Mouse (Mus musculus) liver, embryonic 14.5 days (tissue): ENCODE measurements around the gene Lmf1. TPM values are rescaled to one million over a fixed set of nuclear protein-coding genes. Genes with fewer than 3 reads are reported as not detected.

Source experiments
- ATAC-seq: fragments of 200-750 bp; cut with Nextera tagmentation; 2 replicates; pipeline ENCODE4 v1.8.0; 2017; ENCODE audit warnings: moderate number of reproducible peaks, mild to moderate bottlenecking, moderate library complexity; ENCODE audit not compliant: insufficient read depth
- DNase-seq, 3 experiments: peaks; one replicate each; pipeline ENCODE4 v3.0.0-alpha.2; 2012 to 2013; ENCODE audit warnings: low read depth in 3 of 3, low spot score in 3 of 3
- H3K27ac ChIP-seq: fragments of 300-500 bp; sonication (generic); 2 replicates; pipeline ENCODE4 v1.5.1; 2014; ENCODE audit warnings: moderate library complexity, mild to moderate bottlenecking, control low read depth, inconsistent platforms
- H3K27me3 ChIP-seq: fragments of 300-500 bp; sonication (generic); 2 replicates; pipeline ENCODE4 v1.6.1; 2014; ENCODE audit warnings: mild to moderate bottlenecking, low read length, moderate library complexity; ENCODE audit not compliant: control insufficient read depth, insufficient read depth
- H3K36me3 ChIP-seq: fragments of 300-500 bp; sonication (generic); replicated peaks from 2 replicates; pipeline ENCODE4 v1.6.1; 2014; ENCODE audit warnings: low read depth; ENCODE audit not compliant: control insufficient read depth, insufficient read depth
- H3K4me1 ChIP-seq, 2 experiments: fragments of 200-500 bp in 1 of 2; fragments of 300-500 bp in 1 of 2; sonication (generic) in 1 of 2; replicated peaks; 2 replicates each; pipeline ENCODE4 v1.6.1; 2012 to 2014; ENCODE audit warnings: antibody characterized with exemption in 1 of 2, inconsistent platforms in 1 of 2, low read length in 1 of 2; ENCODE audit not compliant: control insufficient read depth in 2 of 2, insufficient read depth in 2 of 2
- H3K4me2 ChIP-seq: fragments of 300-500 bp; sonication (generic); 2 replicates; pipeline ENCODE4 v1.6.1; 2014; ENCODE audit warnings: low read depth, mild to moderate bottlenecking, control low read depth, moderate library complexity
- H3K4me3 ChIP-seq, 2 experiments: fragments of 200-500 bp in 1 of 2; fragments of 300-500 bp in 1 of 2; sonication (generic) in 1 of 2; 2 replicates each; pipeline ENCODE4 v1.5.1; 2012 to 2014; ENCODE audit warnings: low read depth in 2 of 2, low read length in 2 of 2, mild to moderate bottlenecking in 2 of 2, control low read depth in 1 of 2, inconsistent platforms in 1 of 2, moderate library complexity in 1 of 2; ENCODE audit not compliant: insufficient read depth in 1 of 2
- H3K9ac ChIP-seq: fragments of 300-500 bp; sonication (generic); replicated peaks from 2 replicates; pipeline ENCODE4 v1.6.1; 2014; ENCODE audit warnings: mild to moderate bottlenecking, control low read depth, moderate library complexity
- H3K9me3 ChIP-seq: fragments of 300-500 bp; sonication (generic); 2 replicates; pipeline ENCODE4 v1.6.1; 2016; ENCODE audit warnings: low read length, mixed read lengths; ENCODE audit not compliant: control insufficient read depth
- CTCF ChIP-seq: IDR thresholded peaks from 2 replicates; pipeline ENCODE4 v1.5.1; 2016; ENCODE audit warnings: antibody characterized with exemption, low read depth, control low read depth
- EP300 ChIP-seq: IDR thresholded peaks from 2 replicates; pipeline ENCODE4 v1.6.1; 2016; ENCODE audit warnings: antibody characterized with exemption, low read depth
- WGBS: fragments of 180-500 bp; shearing (Covaris S2); extraction: QIAGEN DNeasy Blood & Tissue Kit; methylation state at CpG from one replicate; pipeline ENCODE4 v1.1.7; 2014; ENCODE audit not compliant: insufficient replicate concordance; 5-methylcytosine and 5-hydroxymethylcytosine counted together
- polyA plus RNA-seq, 2 experiments: library from polyadenylated mRNA; depleted of rRNA in 1 of 2; stranded (reverse) in 1 of 2; unstranded in 1 of 2; fragments of >200 nt; fragmentation: Nextera tagmentation in 1 of 2; extraction: Ambion mirVana in 1 of 2; gene quantifications; 2 replicates each; pipeline versions ENCODE4 v1.2.1 to v1.2.3; 2012 to 2014

Gene Lmf1
- polyA plus RNA-seq, 2 experiments, result 3.4 to 9.3 TPM

DNA sequence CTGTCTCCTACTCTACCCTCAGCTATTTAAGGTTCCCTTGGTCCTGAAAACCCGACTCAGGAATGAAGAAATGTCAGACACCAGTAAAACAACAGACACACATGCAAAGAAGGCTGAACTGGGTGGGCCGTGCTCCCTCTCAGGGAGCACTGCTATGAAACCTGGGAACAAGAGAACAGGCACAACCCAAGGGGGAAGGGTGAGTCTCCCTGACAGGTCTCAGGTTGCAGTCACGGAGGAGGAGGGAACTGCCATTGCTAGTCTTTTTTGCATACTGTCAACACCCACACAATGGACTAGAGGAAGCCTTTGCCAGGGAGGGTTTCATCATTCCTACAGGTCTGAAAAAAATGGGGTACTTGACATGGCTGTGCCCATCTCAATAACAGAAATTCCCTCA, 31.9 kb upstream of the Lmf1 start:
- no peaks in the 10 kb centered on the region for H3K36me3 ChIP-seq
- H3K9ac ChIP-seq, result no peak overlapping the region
- H3K9me3 ChIP-seq, result no peaks in the 10 kb centered on the region
- TF ChIP-seq CTCF (no peak), EP300 (no peak)
- ATAC-seq (no peak), DNase-seq (no peak)
- H3K4me3 ChIP-seq, result no peak overlapping the region
- no peaks in the 10 kb centered on the region for H3K27me3 ChIP-seq
- H3K4me1 ChIP-seq, result no peaks in the 10 kb centered on the region
- no peak overlapping the region for H3K4me2 ChIP-seq
- no peak overlapping the region for H3K27ac ChIP-seq
- 37% methylated on average over 3 of the region's 3 CpGs for WGBS

DNA sequence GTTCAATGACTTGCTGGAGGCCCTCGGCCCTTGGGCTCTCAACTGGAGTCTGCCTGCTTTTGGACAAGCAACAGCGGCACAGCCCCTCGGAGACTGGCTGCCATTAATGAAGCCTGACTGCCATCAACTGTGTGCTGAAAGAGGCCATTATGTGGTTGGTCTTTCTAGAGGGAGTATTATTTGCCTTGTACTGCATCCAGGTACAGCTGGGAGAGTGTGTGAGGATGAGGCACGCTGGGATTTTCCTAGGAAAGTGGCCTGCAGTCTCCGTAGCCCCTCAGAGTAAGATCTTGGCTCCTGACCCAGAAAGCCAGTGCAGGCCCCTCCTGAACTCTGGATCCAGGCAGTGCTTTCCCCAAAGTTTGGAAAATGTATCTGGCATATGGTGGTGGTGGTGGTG, 28.9 kb upstream of the Lmf1 start:
- H3K9me3 ChIP-seq, result no peaks in the 10 kb centered on the region
- H3K4me3 ChIP-seq, result no peak overlapping the region
- ATAC-seq, result no peak
- no peaks in the 10 kb centered on the region for H3K36me3 ChIP-seq
- DNase-seq, result no peak
- no peak overlapping the region for H3K4me2 ChIP-seq
- TF ChIP-seq CTCF, result no peak
- TF ChIP-seq EP300, result no peak
- no peak overlapping the region for H3K9ac ChIP-seq
- no peaks in the 10 kb centered on the region for H3K27me3 ChIP-seq
- 65% methylated on average over 5 of the region's 5 CpGs for WGBS
- no peak overlapping the region for H3K27ac ChIP-seq
- H3K4me1 ChIP-seq, result no peaks in the 10 kb centered on the region

DNA sequence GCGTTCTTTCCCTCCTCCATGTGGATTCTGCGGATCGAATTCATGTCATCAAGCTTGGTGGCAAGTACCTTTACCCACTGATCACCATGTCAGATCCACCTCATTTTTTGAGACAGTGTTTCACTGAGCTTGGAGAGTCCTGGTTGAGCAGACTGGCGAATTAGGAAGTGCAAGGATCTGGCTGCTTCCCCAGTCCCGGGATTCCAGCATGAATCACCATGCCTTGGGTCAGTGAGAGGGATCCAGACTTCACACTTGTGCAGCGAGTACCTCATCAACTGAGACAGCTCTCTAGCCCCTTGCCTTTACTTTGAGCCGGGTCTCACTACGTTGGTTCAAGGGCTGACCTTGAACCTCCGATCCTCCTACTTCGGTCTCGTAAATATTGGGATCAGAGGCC, 27.6 kb upstream of the Lmf1 start:
- H3K4me1 ChIP-seq, result no peaks in the 10 kb centered on the region
- H3K27me3 ChIP-seq, result peaks cover 12% of the 10 kb centered on the region
- no peak for TF ChIP-seq EP300
- TF ChIP-seq CTCF, result no peak
- H3K9me3 ChIP-seq, result no peaks in the 10 kb centered on the region
- no peak for DNase-seq
- no peak overlapping the region for H3K4me2 ChIP-seq
- ATAC-seq, result no peak
- no peaks in the 10 kb centered on the region for H3K36me3 ChIP-seq
- no peak overlapping the region for H3K9ac ChIP-seq
- H3K27ac ChIP-seq, result no peak overlapping the region
- WGBS, result 65% methylated on average over 11 of the region's 11 CpGs
- H3K4me3 ChIP-seq, result no peak overlapping the region

- H3K4me3 ChIP-seq, result no peak overlapping the region
- WGBS, result 18% methylated on average over 3 of the region's 3 CpGs
- DNase-seq (no peak), ATAC-seq (no peak)
- H3K4me2 ChIP-seq, result no peak overlapping the region
- no peaks in the 10 kb centered on the region for H3K9me3 ChIP-seq
- no peak overlapping the region for H3K9ac ChIP-seq
- peaks cover 24% of the 10 kb centered on the region for H3K27me3 ChIP-seq
- no peaks in the 10 kb centered on the region for H3K4me1 ChIP-seq
- no peak overlapping the region for H3K27ac ChIP-seq
- no peak for TF ChIP-seq EP300
- no peak for TF ChIP-seq CTCF
- H3K36me3 ChIP-seq, result no peaks in the 10 kb centered on the region
Measured at GRCm38 (mm10) chr17:25555159-25555558, 23.7 kb upstream of the Lmf1 start.

DNA sequence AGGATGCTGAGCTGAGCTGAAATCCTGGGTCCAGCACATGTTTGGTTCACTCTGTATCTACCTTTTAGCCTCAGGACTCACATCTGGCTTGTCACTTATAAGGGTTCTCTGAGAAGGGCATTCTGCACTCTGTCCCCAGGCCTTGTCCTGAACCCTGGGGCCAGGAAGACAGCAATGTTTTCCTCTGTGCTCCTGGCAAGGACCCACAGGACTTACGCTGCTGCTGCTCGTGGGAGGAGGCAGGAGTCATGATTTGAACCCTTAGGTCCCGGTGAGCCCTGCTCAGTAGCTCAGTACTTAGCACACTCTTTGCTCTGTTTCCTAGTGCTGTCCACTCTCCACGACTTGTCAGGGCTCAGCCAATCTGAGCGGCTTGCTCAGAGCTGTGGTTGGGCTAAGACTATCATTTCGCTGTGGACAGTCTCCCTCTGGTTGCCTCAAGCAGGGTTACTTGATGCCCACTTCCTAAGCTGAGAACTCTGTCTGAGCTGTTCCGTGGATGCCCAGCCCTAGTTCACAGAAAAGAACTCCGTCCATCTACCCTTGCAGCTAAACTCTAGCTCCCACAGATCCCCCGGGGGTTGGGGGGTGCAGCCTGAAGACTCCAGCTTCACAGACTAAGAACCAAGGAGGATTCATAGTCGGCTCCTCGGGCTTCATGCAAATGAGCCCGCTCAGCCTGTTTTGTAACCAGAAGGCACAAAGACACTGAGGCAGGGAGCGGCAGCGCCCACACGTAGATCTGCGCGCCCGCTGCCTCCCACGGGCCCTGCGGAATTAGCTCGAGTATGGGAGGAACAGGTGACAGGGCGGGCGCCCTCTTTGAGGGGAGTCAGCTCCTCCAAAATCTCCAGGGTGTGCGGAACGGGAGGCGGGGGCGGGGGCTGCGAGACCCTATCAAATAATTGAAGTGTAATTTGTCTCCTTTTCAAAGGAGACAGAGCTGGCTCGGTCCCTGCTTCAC, 22.9 kb upstream of the Lmf1 start:
- TF ChIP-seq EP300 (no peak), CTCF (no peak)
- Histone ChIP-seq H3K27me3 (peaks cover 24% of the 10 kb centered on the region), H3K9ac (no peak overlapping the region), H3K27ac (no peak overlapping the region), H3K4me1 (no peaks in the 10 kb centered on the region), H3K4me2 (no peak overlapping the region), H3K4me3 (no peak overlapping the region), H3K9me3 (no peaks in the 10 kb centered on the region), H3K36me3 (no peaks in the 10 kb centered on the region)
- DNase-seq (no peak), ATAC-seq (no peak)
- 10% methylated on average over 29 of the region's 29 CpGs for WGBS
